8 mouse cellular contexts compared by ENCODE assay signal in the genomic region with DNA sequence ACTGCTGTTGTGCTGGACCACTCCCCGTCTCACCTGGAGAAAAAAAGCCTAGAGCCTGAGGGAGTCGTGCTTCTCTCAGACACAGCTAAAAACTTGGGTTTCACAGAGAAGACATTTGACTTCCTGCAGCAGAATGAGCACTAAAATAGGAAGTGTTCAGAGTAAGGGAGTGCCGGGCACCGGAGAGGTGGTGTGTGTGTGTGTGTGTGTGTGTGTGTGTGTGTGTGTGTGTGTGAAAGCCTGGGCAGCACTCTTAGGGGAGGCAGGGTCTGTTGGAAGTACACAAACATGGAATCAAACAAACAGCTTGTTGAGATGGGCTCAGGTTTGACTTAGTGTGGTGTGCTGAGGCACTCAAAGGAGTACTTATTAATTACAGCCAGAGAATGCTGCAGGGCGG. TPM values are rescaled to one million over a fixed set of nuclear protein-coding genes. Genes with fewer than 3 reads are reported as not detected.
DNase-seq lines count a peak whose midpoint lies in the region; ATAC-seq lines count a peak whose summit lies in the region.

No protein-coding gene starts in this region.

- H3K9me3 ChIP-seq in erythroblast, embryonic 14.5 days (ENCODE audit: control insufficient read depth, low read length): no peaks in the 10 kb centered on the region
- no peaks in the 10 kb centered on the region for H3K9me3 ChIP-seq in hindbrain, embryonic 16.5 days (ENCODE audit: control insufficient read depth, low read length)
- H3K9me3 ChIP-seq in stomach, embryonic 16.5 days (replicated peaks; ENCODE audit: control insufficient read depth, low read length): no peaks in the 10 kb centered on the region

- ATAC-seq in erythroblast, adult 5-6 weeks (replicated peaks; ENCODE audit: low FRiP score, poor library complexity, severe bottlenecking): no peak
- peak; percentile 8 for ATAC-seq in activated CD4-positive, CD25-positive, alpha-beta regulatory T cell, adult 4 months
- ATAC-seq in hindbrain, embryonic 16.5 days: no peak
- ATAC-seq in megakaryocyte progenitor cell, adult 5-6 weeks (replicated peaks; ENCODE audit: poor library complexity): 0 out of 2 replicates have a peak, but pooled peaks have one; percentile 4
- no peak for ATAC-seq in stomach, embryonic 16.5 days (ENCODE audit: insufficient read depth, low FRiP score)

- no peaks in the 10 kb centered on the region for H3K27me3 ChIP-seq in erythroblast, embryonic 14.5 days (ENCODE audit: control insufficient read depth)
- H3K27me3 ChIP-seq in hindbrain, embryonic 16.5 days (replicated peaks; ENCODE audit: control insufficient read depth, insufficient read depth, low read length): no peaks in the 10 kb centered on the region
- H3K27me3 ChIP-seq in stomach, embryonic 16.5 days (ENCODE audit: control insufficient read depth, insufficient read depth, low read length): no peaks in the 10 kb centered on the region

- H3K4me1 ChIP-seq in erythroblast, embryonic 14.5 days (ENCODE audit: control insufficient read depth): peaks cover 61% of the 10 kb centered on the region
- H3K4me1 ChIP-seq in hindbrain, embryonic 16.5 days (ENCODE audit: control insufficient read depth, insufficient read depth, low read depth, low read length): peaks cover 10% of the 10 kb centered on the region
- H3K4me1 ChIP-seq in stomach, embryonic 16.5 days (ENCODE audit: control insufficient read depth, insufficient read depth, low read length): peaks cover 10% of the 10 kb centered on the region

- 0 out of 2 replicates have a peak overlapping the region, but pooled peaks have one; percentile 23 for H3K9ac ChIP-seq in hindbrain, embryonic 16.5 days (ENCODE audit: low read depth, low read length)
- H3K9ac ChIP-seq in stomach, embryonic 16.5 days (ENCODE audit: low read length): peak overlapping the region; percentile 87

- H3K36me3 ChIP-seq in erythroblast, embryonic 14.5 days (ENCODE audit: control insufficient read depth): peaks cover 13% of the 10 kb centered on the region
- peaks cover 2% of the 10 kb centered on the region for H3K36me3 ChIP-seq in hindbrain, embryonic 16.5 days (ENCODE audit: control insufficient read depth, insufficient read depth, low read length)
- H3K36me3 ChIP-seq in stomach, embryonic 16.5 days (ENCODE audit: control insufficient read depth, insufficient read depth, low read length): no peaks in the 10 kb centered on the region

- no peak overlapping the region for H3K27ac ChIP-seq in hindbrain, embryonic 16.5 days (ENCODE audit: low read depth, low read length)
- peak overlapping the region; percentile 48; the same call in 1 of the 2 replicates for H3K27ac ChIP-seq in stomach, embryonic 16.5 days (ENCODE audit: low read length)

- peak overlapping the region; percentile 70 for H3K4me2 ChIP-seq in hindbrain, embryonic 16.5 days (ENCODE audit: low read length)
- H3K4me2 ChIP-seq in stomach, embryonic 16.5 days (ENCODE audit: low read depth, low read length): peak overlapping the region; percentile 85

- no peak for DNase-seq in cerebellum, postnatal 4 days (ENCODE audit: low spot score in 2 of 2)
- DNase-seq in Muller cell, postnatal 12 days (ENCODE audit: inconsistent ontology term): no peak

- WGBS in hindbrain, embryonic 16.5 days: 58% methylated on average over 5 of the region's 5 CpGs
- WGBS in stomach, embryonic 16.5 days: 24% methylated on average over 5 of the region's 5 CpGs

- peak overlapping the region; percentile 97 for H3K4me3 ChIP-seq in erythroblast, embryonic 14.5 days (replicated peaks)
- H3K4me3 ChIP-seq in hindbrain, embryonic 16.5 days (ENCODE audit: low read length): peak overlapping the region; percentile 62
- peak overlapping the region; percentile 87 for H3K4me3 ChIP-seq in stomach, embryonic 16.5 days (replicated peaks; ENCODE audit: low read length)

RNA-seq across cellular contexts. Expression of gene Tomm34, which starts 4.1 kb away (rescaled TPM):
- 0.39 and 0.73 TPM in 2 replicates for polyA plus RNA-seq in erythroblast, embryonic 14.5 days (2012)
- 11.5 and 16.7 TPM in 2 replicates for total RNA-seq in erythroblast, adult 5-6 weeks (2015; ENCODE audit: low replicate concordance)
- total RNA-seq in erythroblast, adult 5-6 weeks (2017; ENCODE audit: low replicate concordance): 9.8 and 17.5 TPM in 2 replicates
- polyA plus RNA-seq in activated CD4-positive, CD25-positive, alpha-beta regulatory T cell, adult 4 months (2017; shearing (Covaris generic)): 100 to 1,000 TPM; 109 to 114 TPM
- polyA plus RNA-seq in hindbrain, embryonic 16.5 days (2015; fragmentation: Nextera tagmentation; extraction: Ambion mirVana): 52.5 and 54.2 TPM in 2 replicates
- total RNA-seq in megakaryocyte progenitor cell, adult 5-6 weeks (2015): 48.0 and 55.0 TPM in 2 replicates
- total RNA-seq in megakaryocyte progenitor cell, adult 5-6 weeks (2017): 44.5 and 44.8 TPM in 2 replicates
- 46.3 and 50.8 TPM in 2 replicates for polyA plus RNA-seq in stomach, embryonic 16.5 days (2015; fragmentation: Nextera tagmentation; extraction: Ambion mirVana)

RNA-seq across cellular contexts. Expression of gene Stk4, which starts 5.0 kb away (rescaled TPM):
- polyA plus RNA-seq in erythroblast, embryonic 14.5 days (2012): 0.71 and 1.0 TPM in 2 replicates
- total RNA-seq in erythroblast, adult 5-6 weeks (2015; ENCODE audit: low replicate concordance): 47.9 and 74.0 TPM in 2 replicates
- total RNA-seq in erythroblast, adult 5-6 weeks (2017; ENCODE audit: low replicate concordance): 52.4 and 55.6 TPM in 2 replicates
- polyA plus RNA-seq in activated CD4-positive, CD25-positive, alpha-beta regulatory T cell, adult 4 months (2017; shearing (Covaris generic)): 100 to 1,000 TPM; 188 to 203 TPM
- polyA plus RNA-seq in hindbrain, embryonic 16.5 days (2015; fragmentation: Nextera tagmentation; extraction: Ambion mirVana): 16.3 and 17.4 TPM in 2 replicates
- total RNA-seq in megakaryocyte progenitor cell, adult 5-6 weeks (2015): 152 and 189 TPM in 2 replicates
- 115 and 156 TPM in 2 replicates for total RNA-seq in megakaryocyte progenitor cell, adult 5-6 weeks (2017)
- 19.3 and 20.9 TPM in 2 replicates for polyA plus RNA-seq in stomach, embryonic 16.5 days (2015; fragmentation: Nextera tagmentation; extraction: Ambion mirVana)

RNA-seq across cellular contexts. Expression of gene Pabpc1l, which starts 49.8 kb away (rescaled TPM):
- polyA plus RNA-seq in erythroblast, embryonic 14.5 days (2012): 0.02 and 0.09 TPM in 2 replicates
- 2.3 TPM in 1 of 2 replicates, not detected in the other for total RNA-seq in erythroblast, adult 5-6 weeks (2015; ENCODE audit: low replicate concordance)
- not detected in 2 replicates for total RNA-seq in erythroblast, adult 5-6 weeks (2017; ENCODE audit: low replicate concordance)
- 1 to 10 TPM; 2.9 to 4.1 TPM for polyA plus RNA-seq in activated CD4-positive, CD25-positive, alpha-beta regulatory T cell, adult 4 months (2017; shearing (Covaris generic))
- polyA plus RNA-seq in hindbrain, embryonic 16.5 days (2015; fragmentation: Nextera tagmentation; extraction: Ambion mirVana): 0.90 and 2.1 TPM in 2 replicates
- 1.0 and 2.2 TPM in 2 replicates for total RNA-seq in megakaryocyte progenitor cell, adult 5-6 weeks (2015)
- total RNA-seq in megakaryocyte progenitor cell, adult 5-6 weeks (2017): 0.61 and 0.83 TPM in 2 replicates
- polyA plus RNA-seq in stomach, embryonic 16.5 days (2015; fragmentation: Nextera tagmentation; extraction: Ambion mirVana): 0.75 and 0.87 TPM in 2 replicates

Comparison
In these comparisons a context has a peak if more than half of its experiments do, and no peak if none do; other contexts are left out.
1. ATAC-seq: peak in activated CD4-positive, CD25-positive, alpha-beta regulatory T cell, adult 4 months (single experiment) and megakaryocyte progenitor cell, adult 5-6 weeks (single experiment); none in erythroblast, adult 5-6 weeks (single experiment), hindbrain, embryonic 16.5 days (single experiment) and stomach, embryonic 16.5 days (single experiment).
2. RNA of gene Tomm34, which starts 4.1 kb away (polyA plus RNA-seq): 109 to 114 TPM in activated CD4-positive, CD25-positive, alpha-beta regulatory T cell, adult 4 months, 52.5 to 54.2 TPM in hindbrain, embryonic 16.5 days and 46.3 to 50.8 TPM in stomach, embryonic 16.5 days; 0.39 to 0.73 TPM in erythroblast, embryonic 14.5 days; every median in the first group is over 10 times any median in the second.
3. Peak in every context shown above with its lines, with median percentiles within 50 percentile points of each other: H3K4me3 ChIP-seq.